Mouse (Mus musculus) stomach, embryonic 15.5 days (tissue): ENCODE results near the gene Gpr19. TPM values are rescaled to one million over a fixed set of nuclear protein-coding genes. Genes with fewer than 3 reads are reported as not detected.
A peak's percentile ranks its signal among the peaks of the same experiment; 100 is the strongest.

Experiments
- ATAC-seq: fragments of 200-750 bp; cut with Nextera tagmentation; 2 replicates; pipeline ENCODE4 v1.8.0; 2017; ENCODE audit warnings: low read depth, moderate number of reproducible peaks, moderate TSS enrichment; ENCODE audit not compliant: insufficient read depth, low FRiP score
- H3K27ac ChIP-seq: fragments of 300-500 bp; sonication (generic); 2 replicates; pipeline ENCODE4 v1.5.1; 2015; ENCODE audit warnings: mild to moderate bottlenecking, inconsistent platforms
- H3K27me3 ChIP-seq: fragments of 300-500 bp; sonication (generic); replicated peaks from 2 replicates; pipeline ENCODE4 v1.6.1; 2015; ENCODE audit warnings: inconsistent platforms
- H3K36me3 ChIP-seq: fragments of 300-500 bp; sonication (generic); 2 replicates; pipeline ENCODE4 v1.6.1; 2015; ENCODE audit warnings: inconsistent platforms
- H3K4me1 ChIP-seq: fragments of 300-500 bp; sonication (generic); 2 replicates; pipeline ENCODE4 v1.6.1; 2015; ENCODE audit warnings: inconsistent platforms
- H3K4me2 ChIP-seq: fragments of 300-500 bp; sonication (generic); 2 replicates; pipeline ENCODE4 v1.6.1; 2015; ENCODE audit warnings: mild to moderate bottlenecking, inconsistent platforms
- H3K4me3 ChIP-seq: fragments of 300-500 bp; sonication (generic); replicated peaks from 2 replicates; pipeline ENCODE4 v1.5.1; 2015; ENCODE audit warnings: inconsistent platforms
- H3K9ac ChIP-seq: fragments of 300-500 bp; sonication (generic); 2 replicates; pipeline ENCODE4 v1.6.1; 2015; ENCODE audit warnings: inconsistent platforms
- H3K9me3 ChIP-seq: fragments of 300-500 bp; sonication (generic); 2 replicates; pipeline ENCODE4 v1.6.1; 2016; ENCODE audit warnings: inconsistent platforms
- WGBS: fragments of 180-500 bp; shearing (Covaris S2); methylation state at CpG from one replicate; pipeline ENCODE4 v1.1.7; 2015; 5-methylcytosine and 5-hydroxymethylcytosine counted together
- polyA plus RNA-seq: library from polyadenylated mRNA; unstranded; fragments of >200 nt; fragmentation: Nextera tagmentation; extraction: Ambion mirVana; gene quantifications from 2 replicates; pipeline ENCODE4 v1.2.1, GENCODE M21; 2015

Gpr19 gene
- polyA plus RNA-seq = 9.8 and 12.6 TPM in 2 replicates

DNA sequence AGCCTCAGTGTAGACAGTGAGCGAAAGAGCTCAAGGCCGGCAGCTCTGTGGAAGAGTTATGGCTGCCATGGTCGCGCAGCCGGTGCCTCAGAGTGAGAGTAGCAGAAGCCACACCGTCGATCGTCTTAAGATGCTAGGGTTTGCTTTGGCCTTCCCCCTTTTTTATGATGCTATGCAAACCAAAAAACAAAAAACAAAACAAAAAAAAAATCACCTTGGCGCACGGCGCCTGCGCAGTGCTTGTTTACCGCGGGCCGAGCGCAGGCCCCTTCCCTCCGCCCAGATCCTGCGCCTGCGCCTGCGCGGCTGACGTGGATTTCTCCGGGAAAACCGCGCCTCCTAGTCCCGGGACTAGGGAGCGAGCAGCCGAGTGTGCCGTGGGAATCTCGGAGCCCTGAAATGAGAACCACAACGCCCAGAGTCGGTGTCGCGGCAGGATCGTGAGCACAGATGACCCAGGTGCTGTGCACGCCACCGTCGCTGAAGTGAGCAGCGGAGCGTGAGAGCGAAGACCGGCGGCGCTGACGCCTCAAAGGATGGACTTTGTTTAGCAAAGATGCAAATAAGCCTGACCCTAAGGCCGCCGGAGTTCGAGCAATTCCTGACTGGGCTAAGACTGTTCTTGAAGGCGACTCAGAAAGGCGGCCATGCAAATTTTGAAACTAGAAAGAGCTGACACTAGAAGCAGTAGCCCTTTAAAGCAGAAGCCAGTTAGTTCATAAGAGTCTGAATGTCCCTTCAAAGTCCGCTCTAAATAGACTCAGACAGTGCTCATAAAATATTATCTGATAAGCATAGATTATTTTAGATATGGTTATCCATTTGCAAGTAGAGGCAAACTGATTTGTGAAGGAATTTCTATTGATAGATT lies at the start of gene Gpr19:
Gpr19 (minus strand) TSS at position 484 of the 871 bp plus-strand sequence.
- WGBS = under 1% methylated on average over 51 of the region's 51 CpGs
- Histone ChIP-seq H3K27me3 (no peaks in the 10 kb centered on the region), H3K9ac (peak within 1 kb of the TSS; percentile 76), H3K4me3 (peak within 1 kb of the TSS; percentile 60), H3K36me3 (no peaks in the 10 kb centered on the region), H3K9me3 (no peaks in the 10 kb centered on the region), H3K4me1 (peaks cover 6% of the 10 kb centered on the region; the same call in 1 of the 2 replicates), H3K27ac (peak within 1 kb of the TSS; percentile 100), H3K4me2 (peak within 1 kb of the TSS; percentile 75)
- ATAC-seq = peak; percentile 94

DNA sequence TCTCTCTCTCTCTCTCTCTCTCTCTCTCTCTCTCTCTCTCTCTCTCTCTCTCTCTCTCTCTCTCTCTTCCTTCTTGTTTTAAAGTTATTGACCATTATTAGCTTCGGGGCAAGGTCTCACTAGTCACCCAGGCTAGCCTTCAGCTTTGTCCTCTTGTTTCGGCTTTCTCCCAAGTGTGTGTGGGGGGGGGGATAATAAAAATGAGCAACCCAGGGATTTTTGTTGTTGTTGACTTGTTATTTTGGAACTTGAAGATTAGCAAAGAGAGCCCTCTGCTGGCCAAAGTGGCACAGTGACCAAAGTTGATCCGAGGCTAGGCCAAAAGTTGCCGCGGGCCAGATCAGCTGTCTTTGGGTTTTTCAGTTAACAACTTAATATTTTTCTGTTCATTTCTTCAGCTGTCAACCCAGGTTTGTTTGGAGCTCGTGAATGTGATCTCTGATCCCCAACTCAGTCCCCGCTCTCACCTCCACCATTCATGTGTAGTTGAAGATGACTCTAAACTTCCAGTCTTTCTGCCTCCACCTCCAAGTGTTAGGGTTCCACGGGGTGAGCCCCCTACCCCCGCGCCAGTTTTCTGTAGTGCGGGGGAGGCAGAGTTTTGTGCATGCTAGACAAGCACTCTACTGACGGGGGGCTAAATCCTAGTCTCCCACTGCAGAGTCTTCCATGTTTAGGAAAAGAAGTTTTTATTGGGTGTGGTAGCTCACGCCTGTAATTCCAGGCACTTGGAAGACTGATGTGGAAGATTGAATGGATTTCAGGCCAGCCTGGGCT lies 49.1 kb upstream of the Gpr19 start:
- H3K9me3 ChIP-seq = no peaks in the 10 kb centered on the region
- no peak overlapping the region for H3K4me2 ChIP-seq
- 49% methylated on average over 13 of the region's 13 CpGs for WGBS
- no peak overlapping the region for H3K27ac ChIP-seq
- H3K9ac ChIP-seq = no peak overlapping the region
- no peak for ATAC-seq
- H3K4me3 ChIP-seq = no peak overlapping the region
- H3K36me3 ChIP-seq = no peaks in the 10 kb centered on the region
- H3K27me3 ChIP-seq = no peaks in the 10 kb centered on the region
- H3K4me1 ChIP-seq = no peaks in the 10 kb centered on the region

DNA sequence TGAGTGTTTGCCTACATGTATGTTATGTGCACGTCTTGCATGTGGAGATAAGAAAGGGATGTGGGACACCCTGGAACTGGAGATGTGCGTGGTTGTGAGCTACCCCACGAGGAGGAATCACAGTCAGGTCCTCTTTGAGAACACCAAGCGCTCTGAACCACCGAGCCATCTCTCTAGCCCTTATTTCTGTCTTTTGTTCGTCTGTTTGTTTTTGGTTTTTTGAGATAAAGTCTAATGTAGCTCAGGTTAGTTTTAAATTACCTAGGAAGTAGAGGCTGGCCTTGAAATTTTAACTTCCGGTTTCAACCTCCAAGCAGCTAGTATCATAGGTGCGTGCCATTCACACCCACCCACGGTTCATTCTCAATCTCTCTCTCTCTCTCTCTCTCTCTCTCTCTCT lies 48.5 kb upstream of the Gpr19 start:
- no peak for ATAC-seq
- H3K27ac ChIP-seq = no peak overlapping the region
- 71% methylated on average over 9 of the region's 9 CpGs for WGBS
- H3K27me3 ChIP-seq = no peaks in the 10 kb centered on the region
- H3K4me3 ChIP-seq = no peak overlapping the region
- no peaks in the 10 kb centered on the region for H3K9me3 ChIP-seq
- H3K4me2 ChIP-seq = no peak overlapping the region
- no peak overlapping the region for H3K9ac ChIP-seq
- H3K4me1 ChIP-seq = no peaks in the 10 kb centered on the region
- H3K36me3 ChIP-seq = no peaks in the 10 kb centered on the region; the same call in 1 of the 2 replicates

DNA sequence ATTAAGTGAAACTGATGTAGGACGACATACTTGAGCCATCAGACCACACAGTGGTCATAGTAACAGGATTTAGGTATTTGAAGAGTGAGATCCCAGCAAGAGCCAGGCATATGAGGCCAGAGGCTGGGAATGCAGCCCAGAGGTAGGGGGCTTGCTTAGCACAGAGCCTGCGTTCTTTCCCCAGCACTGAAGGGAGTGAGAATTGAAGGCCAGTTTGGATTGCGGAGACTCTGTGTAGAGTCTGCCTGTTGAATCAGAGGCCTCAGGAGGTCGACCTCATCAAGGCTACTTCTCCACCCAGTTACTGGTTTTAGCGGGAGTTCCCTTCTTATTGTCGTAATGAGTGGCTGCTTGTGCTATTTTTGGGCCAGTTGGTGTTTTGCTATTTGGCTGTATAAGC lies 47.7 kb upstream of the Gpr19 start:
- H3K4me3 ChIP-seq = no peak overlapping the region
- H3K9me3 ChIP-seq = no peaks in the 10 kb centered on the region
- H3K4me2 ChIP-seq = no peak overlapping the region
- H3K36me3 ChIP-seq = peaks cover 6% of the 10 kb centered on the region; the same call in 1 of the 2 replicates
- no peak for ATAC-seq
- H3K27ac ChIP-seq = no peak overlapping the region
- 66% methylated on average over 6 of the region's 6 CpGs for WGBS
- H3K9ac ChIP-seq = no peak overlapping the region
- no peaks in the 10 kb centered on the region for H3K27me3 ChIP-seq
- no peaks in the 10 kb centered on the region for H3K4me1 ChIP-seq

DNA sequence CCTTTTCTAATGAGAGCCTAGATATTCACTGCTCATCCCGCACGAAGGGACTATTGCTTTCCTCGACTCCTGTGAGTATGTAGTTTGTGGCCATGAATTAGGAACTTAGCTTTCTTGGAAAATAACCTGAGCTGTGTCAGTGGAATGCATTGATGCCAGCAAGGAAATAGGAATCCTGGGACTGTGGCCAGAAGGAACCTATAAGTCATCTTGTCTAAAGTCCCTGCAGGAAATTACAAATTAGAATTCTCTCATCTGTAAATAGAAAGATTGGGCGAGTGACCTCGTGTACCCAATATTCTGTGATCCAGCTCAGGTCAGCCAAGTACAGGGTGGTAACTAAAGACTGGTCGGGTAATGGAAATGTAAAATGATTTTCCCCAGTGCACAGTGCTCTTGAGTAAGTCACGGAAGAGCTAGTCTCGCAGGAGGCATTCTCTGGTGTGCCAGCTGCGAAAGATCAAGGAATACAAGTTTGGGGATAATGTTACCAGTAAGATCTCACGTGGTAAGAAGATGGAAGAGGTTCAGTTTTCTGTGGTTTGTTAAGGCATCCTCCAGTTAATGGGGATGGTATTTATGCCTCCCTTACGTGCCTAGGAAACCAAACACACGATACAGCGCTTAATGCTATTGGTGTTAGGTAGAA lies 45.5 kb upstream of the Gpr19 start:
- Histone ChIP-seq H3K36me3 (peaks cover 8% of the 10 kb centered on the region; the same call in 1 of the 2 replicates), H3K9ac (no peak overlapping the region), H3K27ac (no peak overlapping the region), H3K4me1 (no peaks in the 10 kb centered on the region), H3K9me3 (no peaks in the 10 kb centered on the region), H3K27me3 (no peaks in the 10 kb centered on the region), H3K4me3 (no peak overlapping the region), H3K4me2 (no peak overlapping the region)
- no peak for ATAC-seq
- 64% methylated on average over 13 of the region's 13 CpGs for WGBS

DNA sequence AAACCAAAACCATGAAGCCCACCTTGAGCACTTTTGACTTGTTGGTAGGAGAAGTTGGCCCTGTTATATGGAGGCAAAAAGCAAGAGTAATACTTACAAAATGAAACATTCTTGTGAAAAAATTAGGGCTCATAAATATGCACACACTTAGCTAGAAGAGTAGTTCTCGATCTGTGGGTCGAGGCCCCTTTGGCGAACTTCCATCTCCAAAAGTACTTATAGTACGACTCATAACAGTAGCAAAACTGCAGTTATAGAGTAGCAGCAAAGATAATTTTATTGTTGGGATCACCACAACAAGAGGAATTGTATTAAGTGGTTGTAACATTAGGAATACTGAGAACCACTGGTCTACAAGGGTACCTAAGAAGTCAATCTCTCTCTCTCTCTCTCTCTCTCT lies 41.4 kb upstream of the Gpr19 start:
- Histone ChIP-seq H3K36me3 (peaks cover 8% of the 10 kb centered on the region; the same call in 1 of the 2 replicates), H3K9ac (no peak overlapping the region), H3K27me3 (no peaks in the 10 kb centered on the region), H3K4me2 (no peak overlapping the region), H3K27ac (no peak overlapping the region), H3K4me1 (no peaks in the 10 kb centered on the region), H3K9me3 (no peaks in the 10 kb centered on the region), H3K4me3 (no peak overlapping the region)
- no peak for ATAC-seq
- WGBS = 85% methylated on average over 4 of the region's 4 CpGs

DNA sequence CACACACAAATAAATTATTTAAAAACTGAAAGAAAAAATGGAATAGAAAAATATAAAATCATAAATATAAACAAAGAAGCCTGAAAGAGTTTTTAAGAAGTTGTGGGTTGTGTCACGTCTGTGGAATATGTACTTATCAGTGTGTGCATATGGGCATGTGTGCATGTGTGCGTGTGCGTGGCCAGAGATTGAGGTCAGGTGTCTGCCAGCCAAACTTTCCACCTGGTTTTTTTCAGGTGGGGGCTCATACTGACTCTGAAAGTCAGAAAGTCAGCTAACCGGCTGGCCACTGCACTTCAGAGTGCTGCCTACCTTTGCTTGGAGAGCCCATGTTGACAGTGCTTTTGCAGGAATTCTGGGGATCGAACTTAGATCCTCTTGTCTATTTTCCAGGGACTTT lies 35.9 kb upstream of the Gpr19 start:
- no peak for ATAC-seq
- no peak overlapping the region for H3K27ac ChIP-seq
- WGBS = 90% methylated on average over 5 of the region's 5 CpGs
- H3K9ac ChIP-seq = no peak overlapping the region
- H3K4me3 ChIP-seq = no peak overlapping the region
- H3K36me3 ChIP-seq = no peaks in the 10 kb centered on the region
- H3K4me2 ChIP-seq = no peak overlapping the region
- peaks cover 12% of the 10 kb centered on the region for H3K4me1 ChIP-seq
- no peaks in the 10 kb centered on the region for H3K9me3 ChIP-seq
- H3K27me3 ChIP-seq = no peaks in the 10 kb centered on the region

DNA sequence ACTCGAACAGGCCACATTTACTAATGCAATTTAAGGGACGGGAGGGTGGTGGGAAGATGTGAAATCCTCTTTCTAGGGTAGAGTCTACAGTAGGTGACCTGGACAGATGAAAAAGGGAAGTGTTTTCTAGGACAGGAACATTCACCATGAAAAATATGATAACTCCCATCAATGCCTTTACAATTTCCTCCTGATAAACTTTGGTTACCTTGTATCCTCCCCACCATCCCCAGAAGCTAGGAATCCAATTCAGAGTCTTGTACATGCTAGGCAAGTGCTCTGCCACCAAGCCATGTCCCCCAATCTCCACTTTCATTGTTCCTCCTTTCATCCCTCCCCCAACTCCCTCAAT lies 34.8 kb upstream of the Gpr19 start:
- H3K27me3 ChIP-seq = no peaks in the 10 kb centered on the region
- H3K4me3 ChIP-seq = no peak overlapping the region
- H3K27ac ChIP-seq = no peak overlapping the region
- 77% methylated on average over 2 of the region's 2 CpGs for WGBS
- no peaks in the 10 kb centered on the region for H3K36me3 ChIP-seq
- no peak overlapping the region for H3K9ac ChIP-seq
- no peak overlapping the region for H3K4me2 ChIP-seq
- no peaks in the 10 kb centered on the region for H3K9me3 ChIP-seq
- peaks cover 12% of the 10 kb centered on the region for H3K4me1 ChIP-seq
- no peak for ATAC-seq

DNA sequence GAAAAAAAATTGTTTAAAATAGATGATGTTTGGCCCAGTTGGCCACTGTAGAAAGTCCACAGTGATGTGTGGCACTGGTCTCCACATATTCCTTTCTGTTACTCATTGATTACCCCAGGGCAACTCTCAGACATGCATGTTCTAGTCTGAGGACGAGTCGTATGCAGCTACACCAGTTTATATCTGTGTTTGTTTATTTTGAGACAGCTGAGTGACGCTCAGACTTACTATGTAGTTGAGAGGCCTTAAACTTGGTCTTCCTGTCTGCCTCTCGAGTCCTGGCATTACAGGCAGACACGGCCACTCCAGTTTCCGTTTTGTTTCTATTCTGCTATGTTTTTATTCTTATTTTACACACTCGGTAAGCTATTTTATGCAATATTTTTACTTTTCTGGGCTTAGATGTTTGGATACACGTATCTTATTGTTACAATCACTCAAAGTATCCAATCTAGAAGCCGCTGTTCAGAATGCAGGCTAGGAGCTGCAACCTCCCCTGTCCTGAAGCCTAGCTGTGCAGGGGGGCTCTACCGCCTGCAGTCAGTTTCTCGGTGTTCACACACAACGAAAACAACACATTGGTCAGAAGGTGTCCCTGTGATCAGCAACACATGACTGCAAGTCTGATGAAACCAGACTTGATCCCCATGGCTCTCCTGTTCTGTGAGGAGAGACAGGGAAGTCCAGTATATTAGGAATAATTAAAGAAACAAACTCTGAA lies 34.3 kb upstream of the Gpr19 start:
- Histone ChIP-seq H3K36me3 (no peaks in the 10 kb centered on the region), H3K9me3 (no peaks in the 10 kb centered on the region), H3K4me2 (no peak overlapping the region; the same call in 1 of the 2 replicates), H3K4me1 (peaks cover 12% of the 10 kb centered on the region), H3K27ac (no peak overlapping the region), H3K4me3 (no peak overlapping the region), H3K9ac (no peak overlapping the region), H3K27me3 (no peaks in the 10 kb centered on the region)
- no peak for ATAC-seq
- WGBS = 59% methylated on average over 12 of the region's 12 CpGs

DNA sequence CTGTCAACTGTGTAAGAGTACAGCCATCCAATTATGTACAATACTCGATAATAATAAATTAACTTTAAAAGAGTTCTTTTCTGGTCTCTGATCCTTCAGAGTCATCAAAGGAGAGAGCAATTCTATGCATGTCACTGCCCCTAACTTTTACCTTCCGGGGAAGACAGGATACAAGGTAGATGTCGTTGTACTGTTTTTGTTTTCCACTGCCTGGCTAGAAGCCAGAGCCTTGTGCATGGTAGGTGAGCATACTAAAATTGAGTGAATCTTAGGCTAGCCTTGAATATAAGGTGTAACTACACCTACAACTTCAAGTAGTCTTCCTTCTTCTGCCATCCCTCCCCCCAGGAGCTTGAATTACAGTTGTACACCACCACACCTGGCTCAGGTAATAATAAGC lies 32.8 kb upstream of the Gpr19 start:
- H3K27ac ChIP-seq = no peak overlapping the region
- no peak for ATAC-seq
- H3K9me3 ChIP-seq = no peaks in the 10 kb centered on the region
- WGBS = 81% methylated on average over 3 of the region's 3 CpGs
- no peaks in the 10 kb centered on the region for H3K27me3 ChIP-seq
- H3K36me3 ChIP-seq = no peaks in the 10 kb centered on the region
- peak overlapping the region; percentile 88 for H3K4me2 ChIP-seq
- no peak overlapping the region for H3K9ac ChIP-seq
- H3K4me3 ChIP-seq = no peak overlapping the region
- H3K4me1 ChIP-seq = peaks cover 12% of the 10 kb centered on the region

DNA sequence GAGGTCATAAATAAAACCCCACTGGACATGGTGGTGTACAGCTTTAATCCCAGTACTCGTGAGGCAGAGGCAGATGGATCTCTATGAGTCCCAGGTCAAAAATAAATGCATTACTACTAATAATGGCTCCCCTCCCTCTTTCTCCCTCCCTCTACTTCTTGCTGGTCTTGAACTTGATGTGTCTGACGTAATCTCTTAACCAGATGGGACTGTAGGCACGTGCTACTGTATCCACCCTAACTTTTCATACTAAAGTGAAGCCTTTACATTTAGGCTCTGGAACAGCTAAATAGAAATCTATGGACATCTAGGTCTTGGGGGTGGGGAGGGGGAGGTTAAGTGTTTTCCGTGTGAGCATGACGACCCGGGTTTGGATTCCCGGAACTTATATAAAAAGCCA lies 32.0 kb upstream of the Gpr19 start:
- 76% methylated on average over 7 of the region's 7 CpGs for WGBS
- Histone ChIP-seq H3K4me1 (peaks cover 12% of the 10 kb centered on the region), H3K4me3 (peak overlapping the region; percentile 57), H3K4me2 (peak overlapping the region; percentile 88), H3K36me3 (no peaks in the 10 kb centered on the region), H3K27me3 (no peaks in the 10 kb centered on the region), H3K27ac (no peak overlapping the region), H3K9me3 (no peaks in the 10 kb centered on the region), H3K9ac (no peak overlapping the region)
- no peak for ATAC-seq
